Mouse (Mus musculus) fibroblast of lung, adult 2 months (primary cell): Measurements from ENCODE around the gene Thg1l.

Experiments
- DNase-seq: peaks from one replicate; pipeline ENCODE4 v3.0.0-alpha.2; 2011; ENCODE audit warnings: low read depth

Gene Thg1l

DNA sequence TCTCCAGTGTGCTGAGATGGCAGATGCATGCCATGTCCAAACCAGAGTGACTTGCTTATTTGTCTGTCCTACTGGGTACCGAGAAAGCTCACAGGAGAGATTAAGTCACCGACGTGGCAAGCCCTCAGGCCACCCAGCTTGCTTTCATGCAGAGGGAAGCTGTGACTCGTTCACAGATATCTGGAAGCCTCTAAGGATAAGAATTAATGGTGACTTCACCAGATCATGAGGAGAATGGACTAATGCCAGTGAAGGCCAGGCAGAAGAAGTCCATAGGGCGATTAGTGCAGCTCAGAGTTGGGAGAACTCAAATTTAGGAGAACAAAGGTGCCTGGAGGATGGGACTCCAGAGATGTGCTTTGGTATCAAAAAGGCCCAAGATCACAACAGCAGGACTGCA is 27.8 kb downstream of the Thg1l start:
- no peak for DNase-seq

DNA sequence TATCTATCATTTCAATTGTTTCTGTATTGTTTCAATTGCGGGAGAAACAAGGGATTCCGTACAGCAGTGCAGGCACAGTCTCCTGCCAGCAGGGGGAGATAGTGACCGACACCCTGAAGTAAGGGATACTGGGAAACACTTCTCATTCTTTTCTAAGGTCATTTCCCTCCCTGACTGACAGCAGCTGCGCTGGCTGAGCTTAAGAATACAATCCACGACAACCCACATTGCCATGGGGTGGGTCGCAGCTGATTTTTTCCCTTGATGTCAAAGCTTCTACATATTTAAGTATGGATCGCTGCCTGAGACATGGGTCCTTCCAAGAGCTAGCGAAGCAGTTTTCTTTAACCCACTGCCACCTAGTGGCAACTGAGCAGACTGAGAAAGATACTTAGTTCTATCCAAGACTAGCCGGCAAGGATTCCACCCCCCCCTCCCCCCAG is 28.6 kb downstream of the Thg1l start:
- DNase-seq = peak; percentile 81

GRCm38 (mm10) chr11:45925436-45925835 is 29.9 kb downstream of the Thg1l start:
- DNase-seq = no peak

GRCm38 (mm10) chr11:45921480-45921898 is 33.8 kb downstream of the Thg1l start:
- no peak for DNase-seq

DNA sequence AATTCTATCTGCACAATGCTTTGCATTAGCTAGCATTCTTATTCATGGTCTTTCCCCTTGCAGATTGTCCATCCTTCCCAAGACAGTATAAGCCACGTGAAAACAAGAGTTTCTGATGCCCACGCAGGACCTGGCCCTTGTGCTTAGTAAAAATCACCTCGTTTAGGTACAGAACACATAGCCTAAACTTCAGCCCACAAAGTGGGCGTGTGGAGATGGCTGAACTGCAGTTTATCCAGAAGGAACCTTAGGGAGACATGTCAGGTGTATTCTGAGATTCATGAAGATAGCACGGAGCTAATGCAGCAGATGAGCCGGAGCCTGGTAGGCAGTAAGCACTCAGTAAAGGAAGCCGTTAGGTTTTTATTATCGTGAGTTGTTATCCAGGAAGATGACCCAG is 34.3 kb downstream of the Thg1l start:
- no peak for DNase-seq

- DNase-seq = no peak
Measured at GRCm38 (mm10) chr11:45918836-45919235, 36.5 kb downstream of the Thg1l start.

DNA sequence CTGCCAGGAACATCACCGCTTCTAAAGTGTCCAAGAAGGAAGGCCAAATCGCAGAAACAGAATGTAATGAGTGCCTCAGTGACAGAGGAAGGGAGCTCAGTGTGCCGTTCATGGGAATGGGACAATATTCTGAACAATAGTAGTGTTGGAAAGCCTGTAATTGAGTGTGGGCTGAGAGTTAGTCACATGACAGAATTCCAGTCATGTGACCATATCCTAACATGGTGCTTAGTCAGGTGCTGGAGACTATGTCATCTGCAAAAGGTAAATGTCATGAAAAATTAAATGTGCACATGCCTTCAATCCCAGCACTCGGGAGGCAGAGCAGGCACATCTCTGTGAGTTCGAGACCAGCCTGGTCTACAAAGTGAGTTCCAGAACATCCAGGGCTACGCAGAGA is 37.3 kb downstream of the Thg1l start:
- DNase-seq = no peak

DNA sequence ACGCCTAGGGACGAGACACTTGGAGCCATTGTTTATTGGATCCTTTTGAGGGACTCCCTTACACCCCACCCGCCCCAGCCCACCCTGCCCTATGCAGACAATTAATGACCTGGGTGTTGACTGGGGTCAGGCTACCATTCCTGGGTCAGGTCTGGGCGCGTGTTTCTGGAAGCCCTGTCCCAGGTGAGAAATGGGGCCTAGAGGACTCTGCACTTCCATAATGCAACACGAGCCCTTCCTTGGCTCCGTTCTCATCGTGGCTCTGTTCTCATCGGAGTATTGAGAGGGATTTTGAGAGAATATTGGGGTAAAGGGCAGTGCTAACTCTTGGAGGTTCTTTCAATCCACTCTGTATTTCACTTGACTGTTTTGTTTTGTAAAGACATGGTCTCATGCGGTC is 39.1 kb downstream of the Thg1l start:
- no peak for DNase-seq

DNA sequence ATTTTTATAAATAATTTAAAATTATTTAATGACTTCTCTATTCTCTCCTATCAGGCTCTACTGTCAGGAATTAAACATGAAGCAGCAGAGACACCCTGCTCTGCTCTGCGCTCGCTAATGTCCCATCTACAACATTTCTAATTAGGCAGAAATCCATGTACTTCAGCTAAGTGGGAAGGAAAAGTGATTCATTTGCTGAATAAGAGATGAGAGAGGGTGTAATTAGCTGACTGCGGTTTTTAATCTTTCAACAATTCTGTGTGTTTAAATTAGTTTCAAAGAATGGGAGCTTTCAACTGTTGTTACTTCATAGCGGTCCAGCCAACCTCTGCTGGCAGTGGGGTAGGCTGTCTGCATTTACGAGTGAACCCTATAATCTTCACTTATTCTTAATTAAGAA is 44.6 kb downstream of the Thg1l start:
- DNase-seq = no peak

DNA sequence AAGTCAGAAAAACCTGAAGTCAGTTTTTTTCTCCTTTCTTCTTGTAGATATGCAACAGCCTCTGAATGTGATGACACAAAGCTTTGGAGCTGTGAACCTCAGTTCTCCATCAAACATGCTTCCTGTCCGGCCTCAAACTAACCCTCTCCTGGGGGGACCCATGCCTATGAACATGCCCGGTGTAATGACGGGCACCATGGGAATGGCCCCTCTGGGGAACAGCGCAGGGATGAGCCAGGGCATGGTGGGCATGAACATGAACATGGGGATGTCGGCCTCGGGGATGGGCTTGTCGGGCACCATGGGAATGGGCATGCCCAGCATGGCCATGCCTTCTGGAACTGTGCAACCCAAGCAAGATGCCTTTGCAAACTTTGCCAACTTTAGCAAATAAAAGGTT is 46.4 kb downstream of the Thg1l start:
- no peak for DNase-seq

GRCm38 (mm10) chr11:45908070-45908469 is 47.2 kb downstream of the Thg1l start:
- DNase-seq = no peak

GRCm38 (mm10) chr11:45907301-45907700 is 48.0 kb downstream of the Thg1l start:
- DNase-seq = no peak

DNA sequence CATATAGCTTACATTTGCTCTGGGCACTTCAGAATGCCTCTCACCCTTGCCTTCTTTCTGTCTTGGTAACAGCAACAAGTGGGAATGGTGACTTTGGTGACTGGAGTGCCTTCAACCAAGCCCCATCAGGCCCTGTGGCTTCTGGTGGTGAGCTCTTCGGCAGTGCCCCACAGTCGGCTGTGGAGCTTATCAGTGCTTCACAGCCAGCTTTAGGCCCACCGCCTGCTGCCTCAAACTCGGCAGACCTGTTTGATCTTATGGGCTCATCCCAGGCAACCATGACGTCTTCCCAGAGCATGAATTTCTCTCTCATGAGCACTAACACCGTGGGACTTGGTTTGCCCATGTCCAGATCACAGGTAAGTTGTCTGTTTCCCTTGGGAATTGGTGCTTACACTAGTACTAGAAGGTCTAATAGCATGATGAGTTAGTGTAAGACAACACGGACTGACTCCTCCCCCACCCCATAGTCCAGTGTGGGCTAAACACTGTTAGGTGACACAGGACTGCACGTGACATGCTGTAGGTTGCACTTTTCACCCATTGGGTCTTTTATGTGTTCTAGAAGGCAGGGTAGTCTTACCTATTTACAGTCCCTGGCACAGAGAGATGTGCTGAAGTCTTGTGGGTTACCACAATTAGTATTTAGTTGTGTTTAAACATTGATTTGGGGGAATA is 49.0 kb downstream of the Thg1l start:
- DNase-seq = no peak

- no peak for DNase-seq
Measured at GRCm38 (mm10) chr11:45900233-45901015, 54.9 kb downstream of the Thg1l start.

- no peak for DNase-seq
Measured at GRCm38 (mm10) chr11:45897392-45897791, 57.9 kb downstream of the Thg1l start.
